Mouse (Mus musculus) heart, adult 2 months (tissue): ENCODE data around the gene Actl7b.

Source experiments
- CTCF ChIP-seq: fragments of 200-600 bp; IDR thresholded peaks from 2 replicates; pipeline ENCODE4 v1.8.1; 2022; ENCODE audit warnings: antibody characterized with exemption, mild to moderate bottlenecking, moderate library complexity
- POLR2A ChIP-seq: fragments of 200-500 bp; IDR thresholded peaks from 2 replicates; pipeline ENCODE4 v1.6.1; 2011; ENCODE audit warnings: mild to moderate bottlenecking, low read depth, low read length, control low read depth; ENCODE audit not compliant: insufficient read depth

DNA sequence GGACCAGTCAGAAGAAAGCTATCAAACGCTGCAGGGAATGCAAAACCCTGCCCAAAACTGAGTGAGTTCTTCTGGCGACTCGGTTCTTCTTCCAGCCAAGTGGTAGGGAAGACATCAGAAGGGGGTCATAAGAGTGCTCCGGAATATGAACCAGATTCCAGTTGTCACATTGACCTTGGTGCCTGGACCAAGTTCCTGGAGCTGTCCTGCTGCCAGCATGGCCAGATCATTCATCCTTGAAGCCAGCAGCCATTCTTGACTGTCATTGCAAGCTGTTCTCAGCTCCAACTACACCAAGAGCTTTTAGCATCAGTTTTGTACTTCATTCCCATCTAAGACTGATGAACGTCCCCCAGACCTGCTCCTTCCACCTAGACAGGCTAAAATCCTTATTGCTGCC is 24.4 kb downstream of the Actl7b start:
- TF ChIP-seq CTCF (no peak), POLR2A (no peak)
